Mouse (Mus musculus) midbrain, embryonic 13.5 days (tissue): ENCODE results near the gene Coro2a. TPM values are rescaled to one million over a fixed set of nuclear protein-coding genes. Genes with fewer than 3 reads are reported as not detected.

Experiments used
- polyA plus RNA-seq: library from polyadenylated mRNA; unstranded; fragments of >200 nt; fragmentation: Nextera tagmentation; extraction: Ambion mirVana; gene quantifications from 2 replicates; pipeline ENCODE4 v1.2.1, GENCODE M21; 2015

Coro2a gene
- polyA plus RNA-seq, 1 experiment from 2014 or later, result 2.5 TPM

Other genes with a start within 250 kb of the Coro2a start
- gene Trmo, start 212.8 kb downstream of the Coro2a start, polyA plus RNA-seq, result 7.8 and 9.2 TPM in 2 replicates
- 0.17 and 0.26 TPM in 2 replicates for gene Hemgn, start 188.7 kb downstream of the Coro2a start, polyA plus RNA-seq
- 126 and 136 TPM in 2 replicates for gene Anp32b, start 151.3 kb downstream of the Coro2a start, polyA plus RNA-seq
- 63.2 and 63.9 TPM in 2 replicates for gene Nans, start 113.0 kb downstream of the Coro2a start, polyA plus RNA-seq
- gene Trim14, start 66.1 kb downstream of the Coro2a start, polyA plus RNA-seq, result 0.40 and 0.57 TPM in 2 replicates
- 0.54 and 0.55 TPM in 2 replicates for gene Tbc1d2, start 48.0 kb upstream of the Coro2a start, polyA plus RNA-seq